Mouse (Mus musculus) testis, postnatal 10 days (tissue): ENCODE results near the gene Cab39l.

Source experiments
- DNase-seq: peaks from one replicate; pipeline ENCODE4 v3.0.0; 2021; ENCODE audit warnings: low spot score

Gene Cab39l

GRCm38 (mm10) chr14:59506139-59506538 lies 65.4 kb downstream of the Cab39l start:
- DNase-seq: no peak

GRCm38 (mm10) chr14:59513922-59514444 lies 73.2 kb downstream of the Cab39l start:
- DNase-seq: no peak

- no peak for DNase-seq
Measured at GRCm38 (mm10) chr14:59525843-59526242, 85.1 kb downstream of the Cab39l start.

- DNase-seq: no peak
Measured at GRCm38 (mm10) chr14:59530801-59531200, 90.0 kb downstream of the Cab39l start.

- DNase-seq: no peak
Measured at GRCm38 (mm10) chr14:59532986-59533385, 92.2 kb downstream of the Cab39l start.

- DNase-seq: no peak
Measured at GRCm38 (mm10) chr14:59533908-59534307, 93.1 kb downstream of the Cab39l start.

- no peak for DNase-seq
Measured at GRCm38 (mm10) chr14:59537829-59538432, 97.2 kb downstream of the Cab39l start.

GRCm38 (mm10) chr14:59540230-59540629 lies 99.5 kb downstream of the Cab39l start:
- no peak for DNase-seq

- no peak for DNase-seq
Measured at GRCm38 (mm10) chr14:59540761-59541160, 100.0 kb downstream of the Cab39l start.

GRCm38 (mm10) chr14:59543158-59543826 lies 102.5 kb downstream of the Cab39l start:
- DNase-seq: no peak

GRCm38 (mm10) chr14:59543956-59544355 lies 103.2 kb downstream of the Cab39l start:
- no peak for DNase-seq

GRCm38 (mm10) chr14:59546162-59546880 lies 105.5 kb downstream of the Cab39l start:
- DNase-seq: peak; percentile 48

GRCm38 (mm10) chr14:59547530-59547929 lies 106.8 kb downstream of the Cab39l start:
- DNase-seq: peak; percentile 36

GRCm38 (mm10) chr14:59548532-59548931 lies 107.8 kb downstream of the Cab39l start:
- DNase-seq: peak; percentile 34

GRCm38 (mm10) chr14:59549106-59549505 lies 108.3 kb downstream of the Cab39l start:
- DNase-seq: peak; percentile 86

- peak; percentile 64 for DNase-seq
Measured at GRCm38 (mm10) chr14:59550841-59551240, 110.1 kb downstream of the Cab39l start.

GRCm38 (mm10) chr14:59551956-59552355 lies 111.2 kb downstream of the Cab39l start:
- no peak for DNase-seq

- DNase-seq: peak; percentile 35
Measured at GRCm38 (mm10) chr14:59554025-59554424, 113.3 kb downstream of the Cab39l start.

GRCm38 (mm10) chr14:59555018-59555417 lies 114.2 kb downstream of the Cab39l start:
- DNase-seq: no peak

GRCm38 (mm10) chr14:59555928-59556531 lies 115.3 kb downstream of the Cab39l start:
- peak; percentile 88 for DNase-seq

GRCm38 (mm10) chr14:59557071-59557470 lies 116.3 kb downstream of the Cab39l start:
- DNase-seq: no peak

- peak; percentile 43 for DNase-seq
Measured at GRCm38 (mm10) chr14:59557886-59558285, 117.1 kb downstream of the Cab39l start.
